Mouse (Mus musculus): Measurements from ENCODE around the gene Try5. TPM values are rescaled to one million over a fixed set of nuclear protein-coding genes. Genes with fewer than 3 reads are reported as not detected.
"Not testable (repeated sequence)": the region's sequence is repeated elsewhere in the genome, so short reads cannot be mapped to it uniquely, and the experiment has no call there.

The Try5 gene
- not detected in 2 replicates for polyA plus RNA-seq (2014; fragmentation: Nextera tagmentation; extraction: Ambion mirVana)

DNA sequence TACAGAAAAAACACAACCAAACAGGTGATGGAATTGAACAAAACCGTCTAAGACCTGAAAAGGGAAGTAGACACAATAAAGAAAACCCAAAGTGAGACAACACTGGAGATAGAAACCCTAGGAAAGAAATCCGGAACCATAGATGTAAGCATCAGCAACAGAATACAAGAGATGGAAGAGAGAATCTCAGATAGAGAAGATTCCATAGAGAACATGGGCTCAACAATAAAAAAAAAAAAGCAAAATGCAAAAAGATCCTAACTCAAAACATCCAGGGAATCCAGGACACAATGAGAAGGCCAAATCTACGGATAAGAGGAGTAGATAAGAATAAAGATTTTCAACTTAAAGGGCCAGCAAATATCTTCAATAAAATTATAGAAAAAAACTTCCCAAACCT lies at the start of gene Try5:
Gene Try5 (minus strand): TSS at position 101 of the 400 bp plus-strand sequence.
- ATAC-seq (ENCODE audit: low FRiP score); H3K9ac ChIP-seq (ENCODE audit: low read length); H3K36me3 ChIP-seq (ENCODE audit: control insufficient read depth, insufficient read depth, low read length); H3K4me3 ChIP-seq (ENCODE audit: low read depth, low read length); H3K27me3 ChIP-seq (ENCODE audit: control insufficient read depth, insufficient read depth, low read length); H3K4me1 ChIP-seq (ENCODE audit: control insufficient read depth, insufficient read depth, low read length); H3K9me3 ChIP-seq (ENCODE audit: control insufficient read depth, low read length); H3K4me2 ChIP-seq; DNase-seq (ENCODE audit: low spot score, missing footprints); H3K27ac ChIP-seq (ENCODE audit: low read depth, low read length): not testable (repeated sequence)
- WGBS: 73% methylated on average over 3 of the region's 3 CpGs

DNA sequence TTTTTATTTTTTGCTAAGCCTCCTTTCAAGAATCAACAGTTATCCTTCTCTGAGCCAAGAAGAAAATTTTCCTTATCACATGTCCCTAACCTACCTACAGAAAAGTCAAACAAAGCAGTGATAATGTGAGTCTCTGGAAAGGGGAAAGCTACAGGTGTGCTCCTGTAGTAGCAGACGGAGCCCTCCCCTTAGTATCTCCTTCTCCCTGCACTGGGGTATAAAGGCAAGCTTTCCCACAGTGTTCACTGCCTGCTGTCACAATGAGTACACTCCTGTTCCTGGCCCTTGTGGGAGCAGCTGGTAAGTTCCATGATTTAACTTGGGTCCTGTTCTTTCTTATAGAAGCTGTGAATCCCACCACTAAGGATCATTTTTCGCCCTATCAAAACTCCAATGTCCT lies 37.3 kb upstream of the Try5 start, which contains the start of gene Try10:
Gene Try10 (plus strand): TSS at position 174 of the 400 bp plus-strand sequence.
- H3K27me3 ChIP-seq (ENCODE audit: control insufficient read depth, insufficient read depth, low read length): no peaks in the 10 kb centered on the region
- no peaks in the 10 kb centered on the region for H3K36me3 ChIP-seq (ENCODE audit: control insufficient read depth, insufficient read depth, low read length)
- no peaks in the 10 kb centered on the region for H3K4me1 ChIP-seq (ENCODE audit: control insufficient read depth, insufficient read depth, low read length)
- WGBS: 82% methylated on average over 2 of the region's 2 CpGs
- no peak within 1 kb of the TSS for H3K27ac ChIP-seq (ENCODE audit: low read depth, low read length)
- H3K9ac ChIP-seq (ENCODE audit: low read length): no peak within 1 kb of the TSS
- DNase-seq (ENCODE audit: low spot score, missing footprints) (no peak), ATAC-seq (ENCODE audit: low FRiP score) (no peak)
- no peaks in the 10 kb centered on the region for H3K9me3 ChIP-seq (ENCODE audit: control insufficient read depth, low read length)
- H3K4me3 ChIP-seq (ENCODE audit: low read depth, low read length): no peak within 1 kb of the TSS
- no peak within 1 kb of the TSS for H3K4me2 ChIP-seq

DNA sequence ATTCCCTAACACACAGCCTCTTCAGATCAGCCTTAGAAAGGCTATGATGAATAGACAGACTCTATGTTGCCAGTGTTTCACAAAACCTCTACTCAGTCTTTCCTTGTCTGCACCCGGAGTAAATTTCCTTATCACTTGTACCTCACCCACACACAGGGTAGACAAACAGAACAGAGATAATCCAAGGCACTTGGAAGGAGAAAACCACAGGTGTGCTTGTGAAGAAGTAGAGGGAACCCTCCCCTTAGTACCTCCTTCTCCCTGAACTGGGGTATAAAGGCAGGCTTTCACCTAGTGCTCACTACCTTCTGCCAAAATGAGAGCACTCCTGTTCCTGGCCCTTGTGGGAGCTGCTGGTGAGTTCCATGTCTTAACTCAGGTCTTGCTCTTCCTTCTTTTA lies 14.7 kb downstream of the Try5 start, which contains the start of gene Try4:
Gene Try4 (plus strand): TSS at position 301 of the 400 bp plus-strand sequence.
- no peak within 1 kb of the TSS for H3K4me2 ChIP-seq
- ATAC-seq (ENCODE audit: low FRiP score): no peak
- no peaks in the 10 kb centered on the region for H3K4me1 ChIP-seq (ENCODE audit: control insufficient read depth, insufficient read depth, low read length)
- H3K27ac ChIP-seq (ENCODE audit: low read depth, low read length): no peak within 1 kb of the TSS
- no peaks in the 10 kb centered on the region for H3K27me3 ChIP-seq (ENCODE audit: control insufficient read depth, insufficient read depth, low read length)
- WGBS: 86% methylated on average over 1 of the region's 1 CpGs
- no peaks in the 10 kb centered on the region for H3K9me3 ChIP-seq (ENCODE audit: control insufficient read depth, low read length)
- no peaks in the 10 kb centered on the region for H3K36me3 ChIP-seq (ENCODE audit: control insufficient read depth, insufficient read depth, low read length)
- no peak within 1 kb of the TSS for H3K9ac ChIP-seq (ENCODE audit: low read length)
- DNase-seq (ENCODE audit: low spot score, missing footprints): no peak
- H3K4me3 ChIP-seq (ENCODE audit: low read depth, low read length): no peak within 1 kb of the TSS

DNA sequence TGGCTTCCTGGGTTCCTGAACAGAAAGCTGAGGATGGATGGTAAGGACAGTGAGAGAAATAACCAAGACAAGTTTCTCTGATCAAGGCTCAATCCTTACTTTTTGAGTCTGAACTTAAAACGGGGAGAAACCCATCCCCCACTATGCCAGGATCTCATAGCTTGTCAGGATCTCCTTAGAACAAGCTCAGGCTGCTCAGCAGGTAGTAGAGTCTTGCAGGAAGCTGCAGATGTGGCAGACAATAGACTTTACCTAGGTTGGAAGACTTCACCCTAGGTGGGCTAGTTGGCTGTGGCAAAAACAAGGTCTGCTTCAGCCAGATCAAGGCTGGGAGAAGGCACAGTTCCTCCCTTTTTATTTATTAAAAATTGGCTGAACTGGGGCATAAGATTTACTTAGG lies 18.4 kb downstream of the Try5 start:
- no peak for ATAC-seq (ENCODE audit: low FRiP score)
- Histone ChIP-seq H3K4me1 (ENCODE audit: control insufficient read depth, insufficient read depth, low read length) (no peaks in the 10 kb centered on the region), H3K4me3 (ENCODE audit: low read depth, low read length) (no peak overlapping the region), H3K27ac (ENCODE audit: low read depth, low read length) (no peak overlapping the region), H3K9ac (ENCODE audit: low read length) (no peak overlapping the region), H3K36me3 (ENCODE audit: control insufficient read depth, insufficient read depth, low read length) (no peaks in the 10 kb centered on the region), H3K9me3 (ENCODE audit: control insufficient read depth, low read length) (no peaks in the 10 kb centered on the region), H3K4me2 (no peak overlapping the region), H3K27me3 (ENCODE audit: control insufficient read depth, insufficient read depth, low read length) (no peaks in the 10 kb centered on the region)
- WGBS: 12% methylated on average over 1 of the region's 1 CpGs
- no peak for DNase-seq (ENCODE audit: low spot score, missing footprints)

DNA sequence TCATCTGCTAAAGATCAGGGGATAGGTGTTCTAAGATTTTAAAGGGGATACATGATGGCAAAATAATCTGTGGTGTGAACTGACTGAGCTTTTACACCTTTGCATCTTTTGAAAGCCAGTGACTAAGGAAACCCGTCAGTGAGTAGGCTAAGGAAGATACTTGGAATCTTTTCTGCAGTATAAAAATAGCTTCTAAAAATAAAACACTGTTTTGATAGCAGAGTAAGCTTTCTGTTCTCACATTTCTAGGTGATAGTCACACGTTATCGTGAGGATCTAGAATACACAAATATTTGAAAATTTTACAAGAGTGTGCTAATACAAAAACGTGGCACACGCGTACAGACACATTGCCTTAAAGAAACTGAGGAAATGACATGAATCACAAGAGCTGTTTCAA lies 50.5 kb downstream of the Try5 start:
- H3K9me3 ChIP-seq (ENCODE audit: control insufficient read depth, low read length): no peaks in the 10 kb centered on the region
- DNase-seq (ENCODE audit: low spot score, missing footprints) (no peak), ATAC-seq (ENCODE audit: low FRiP score) (no peak)

DNA sequence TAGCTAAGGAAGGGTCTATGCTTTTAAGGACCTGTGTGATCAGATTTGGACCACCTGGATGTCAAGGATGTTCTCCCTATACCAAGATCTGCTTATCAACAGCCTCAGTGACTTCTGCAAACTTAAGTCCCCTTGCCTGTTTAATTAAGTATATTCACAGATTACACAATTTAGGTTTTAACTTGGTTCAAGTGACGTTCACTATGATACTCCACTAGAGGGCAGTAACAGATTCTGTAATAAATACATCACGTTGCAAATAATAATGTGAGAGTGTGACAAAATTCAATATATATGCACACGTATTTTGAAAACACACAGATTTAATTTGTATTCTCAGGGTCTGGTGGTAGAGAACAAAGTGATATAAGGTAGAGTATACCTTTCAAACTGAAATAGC lies 53.8 kb downstream of the Try5 start:
- no peaks in the 10 kb centered on the region for H3K9me3 ChIP-seq (ENCODE audit: control insufficient read depth, low read length)
- H3K4me2 ChIP-seq: no peak overlapping the region
- no peaks in the 10 kb centered on the region for H3K4me1 ChIP-seq (ENCODE audit: control insufficient read depth, insufficient read depth, low read length)
- DNase-seq (ENCODE audit: low spot score, missing footprints) (no peak), ATAC-seq (ENCODE audit: low FRiP score) (no peak)
- H3K27me3 ChIP-seq (ENCODE audit: control insufficient read depth, insufficient read depth, low read length): no peaks in the 10 kb centered on the region
- H3K27ac ChIP-seq (ENCODE audit: low read depth, low read length): no peak overlapping the region
- H3K4me3 ChIP-seq (ENCODE audit: low read depth, low read length): no peak overlapping the region
- no peaks in the 10 kb centered on the region for H3K36me3 ChIP-seq (ENCODE audit: control insufficient read depth, insufficient read depth, low read length)
- 50% methylated on average over 3 of the region's 3 CpGs for WGBS
- H3K9ac ChIP-seq (ENCODE audit: low read length): no peak overlapping the region

More for the DNA sequence above, 50.5 kb downstream of the Try5 start:
- H3K9ac ChIP-seq (ENCODE audit: low read length): no peak overlapping the region
- H3K27ac ChIP-seq (ENCODE audit: low read depth, low read length): no peak overlapping the region
- H3K4me3 ChIP-seq (ENCODE audit: low read depth, low read length): no peak overlapping the region
- no peaks in the 10 kb centered on the region for H3K4me1 ChIP-seq (ENCODE audit: control insufficient read depth, insufficient read depth, low read length)
- 91% methylated on average over 6 of the region's 6 CpGs for WGBS
- H3K27me3 ChIP-seq (ENCODE audit: control insufficient read depth, insufficient read depth, low read length): no peaks in the 10 kb centered on the region
- no peaks in the 10 kb centered on the region for H3K36me3 ChIP-seq (ENCODE audit: control insufficient read depth, insufficient read depth, low read length)
- H3K4me2 ChIP-seq: no peak overlapping the region

Other genes with a start within 250 kb of the Try5 start
- not detected in 2 replicates for gene Try4, start 14.6 kb downstream of the Try5 start, polyA plus RNA-seq (2014; fragmentation: Nextera tagmentation; extraction: Ambion mirVana)
- not detected in 2 replicates for gene Try10, start 37.3 kb upstream of the Try5 start, polyA plus RNA-seq (2014; fragmentation: Nextera tagmentation; extraction: Ambion mirVana)
- gene Prss3, start 60.8 kb upstream of the Try5 start, polyA plus RNA-seq (2014; fragmentation: Nextera tagmentation; extraction: Ambion mirVana): not detected in 2 replicates
- not detected in 2 replicates for gene Gm5771, start 75.5 kb upstream of the Try5 start, polyA plus RNA-seq (2014; fragmentation: Nextera tagmentation; extraction: Ambion mirVana)
- not detected in 2 replicates for gene Gm10334, start 129.3 kb upstream of the Try5 start, polyA plus RNA-seq (2014; fragmentation: Nextera tagmentation; extraction: Ambion mirVana)
- not detected in 2 replicates for gene Prss1, start 142.1 kb upstream of the Try5 start, polyA plus RNA-seq (2014; fragmentation: Nextera tagmentation; extraction: Ambion mirVana)
- gene Prss2, start 204.9 kb upstream of the Try5 start, polyA plus RNA-seq (2014; fragmentation: Nextera tagmentation; extraction: Ambion mirVana): not detected in 2 replicates